Mouse (Mus musculus) layer of hippocampus, postnatal 14 days (tissue): ENCODE measurements around the gene Tepp. TPM values are rescaled to one million over a fixed set of nuclear protein-coding genes. Genes with fewer than 3 reads are reported as not detected.

Source experiments
- DNase-seq, 2 experiments: peaks; one replicate each; pipeline ENCODE4 v3.0.0; 2021 to 2022; ENCODE audit warnings: low spot score in 2 of 2, mixed read lengths in 1 of 2
- total RNA-seq, 2 experiments: library from RNA; stranded (reverse); gene quantifications; 2 replicates each; pipeline ENCODE4 v1.2.3; 2021

Tepp gene
- total RNA-seq, 2 experiments from 2014 or later: 0.74 TPM; not detected in 1

GRCm38 (mm10) chr8:95330367-95330766, 20.0 kb downstream of the Tepp start:
- no peak for DNase-seq

- peak in 1 of 2 experiments; percentile 55 for DNase-seq
Measured at GRCm38 (mm10) chr8:95331156-95331719, 20.9 kb downstream of the Tepp start.

- peak; percentile 92 to 94 for DNase-seq
Measured at GRCm38 (mm10) chr8:95331720-95332436, 21.5 kb downstream of the Tepp start, which contains the start of the genes Zfp319 and Usb1. Zfp319 (minus strand) TSS chr8:95331950. Usb1 (plus strand) TSS chr8:95332284.

GRCm38 (mm10) chr8:95332437-95333199, 22.3 kb downstream of the Tepp start:
- no peak for DNase-seq

GRCm38 (mm10) chr8:95335706-95336105, 25.3 kb downstream of the Tepp start:
- DNase-seq: no peak

- no peak for DNase-seq
Measured at GRCm38 (mm10) chr8:95336363-95336762, 26.0 kb downstream of the Tepp start.

- no peak for DNase-seq
Measured at GRCm38 (mm10) chr8:95341721-95342120, 31.4 kb downstream of the Tepp start.

- no peak for DNase-seq
Measured at GRCm38 (mm10) chr8:95344668-95345067, 34.3 kb downstream of the Tepp start.

- DNase-seq: peak; percentile 84 to 89
Measured at GRCm38 (mm10) chr8:95346643-95347545, 36.5 kb downstream of the Tepp start.

GRCm38 (mm10) chr8:95348356-95348755, 38.0 kb downstream of the Tepp start:
- no peak for DNase-seq

- peak; percentile 58 to 81 for DNase-seq
Measured at GRCm38 (mm10) chr8:95348811-95349630, 38.7 kb downstream of the Tepp start.

- DNase-seq: no peak
Measured at GRCm38 (mm10) chr8:95351461-95351860, 41.1 kb downstream of the Tepp start.

- peak; percentile 56 to 69 for DNase-seq
Measured at GRCm38 (mm10) chr8:95352151-95352870, 41.9 kb downstream of the Tepp start, which contains the start of gene Mmp15. Mmp15 (plus strand) TSS chr8:95352268.

- peak; percentile 28 to 41 for DNase-seq
Measured at GRCm38 (mm10) chr8:95352871-95353866, 42.8 kb downstream of the Tepp start.

- no peak for DNase-seq
Measured at GRCm38 (mm10) chr8:95354606-95355005, 44.2 kb downstream of the Tepp start.

- no peak for DNase-seq
Measured at GRCm38 (mm10) chr8:95358550-95359411, 48.4 kb downstream of the Tepp start.
